Mouse (Mus musculus) cerebellum, adult 2 months (tissue): ENCODE measurements around the gene Prl7c1. TPM values are rescaled to one million over a fixed set of nuclear protein-coding genes. Genes with fewer than 3 reads are reported as not detected.
"Not testable (repeated sequence)": the region's sequence is repeated elsewhere in the genome, so short reads cannot be mapped to it uniquely, and the experiment has no call there.

Source experiments
- DNase-seq, 2 experiments: peaks; one replicate each; pipeline ENCODE4 v3.0.0; 2021
- H3K27ac ChIP-seq: fragments of 200-500 bp; 2 replicates; pipeline ENCODE4 v1.5.1; 2012; ENCODE audit warnings: low read length, control low read depth, inconsistent platforms; ENCODE audit not compliant: insufficient read depth
- H3K27me3 ChIP-seq: fragments of 200-500 bp; 2 replicates; pipeline ENCODE4 v1.6.1; 2012; ENCODE audit warnings: inconsistent platforms, mild to moderate bottlenecking, low read length, moderate library complexity; ENCODE audit not compliant: control insufficient read depth, insufficient read depth
- H3K4me1 ChIP-seq: fragments of 200-500 bp; 2 replicates; pipeline ENCODE4 v1.6.1; 2011; ENCODE audit warnings: low read length; ENCODE audit not compliant: control insufficient read depth, insufficient read depth
- H3K4me3 ChIP-seq: fragments of 200-500 bp; replicated peaks from 2 replicates; pipeline ENCODE3; 2011; ENCODE audit warnings: mild to moderate bottlenecking, low read depth, low read length, control low read depth; ENCODE audit not compliant: insufficient read depth
- CTCF ChIP-seq: fragments of 200-500 bp; IDR thresholded peaks from 2 replicates; pipeline ENCODE4 v1.5.1; 2011; ENCODE audit warnings: low read depth, mild to moderate bottlenecking, control low read depth, low read length, moderate library complexity, borderline replicate concordance; ENCODE audit not compliant: insufficient read depth
- POLR2A ChIP-seq: fragments of 200-500 bp; IDR thresholded peaks from 2 replicates; pipeline ENCODE4 v1.6.1; 2011; ENCODE audit warnings: low read length, control low read depth, borderline replicate concordance; ENCODE audit not compliant: insufficient read depth
- WGBS: fragments of 180-500 bp; shearing (Covaris S2); methylation state at CpG from one replicate; pipeline ENCODE4 v1.1.7; 2018; 5-methylcytosine and 5-hydroxymethylcytosine counted together
- polyA plus RNA-seq: library from polyadenylated mRNA; depleted of rRNA; stranded (reverse); fragments of >200 nt; gene quantifications from 2 replicates; pipeline ENCODE4 v1.2.3, GENCODE M21; 2012; rRNA removed

Prl7c1 gene
- polyA plus RNA-seq: not detected in 2 replicates

DNA sequence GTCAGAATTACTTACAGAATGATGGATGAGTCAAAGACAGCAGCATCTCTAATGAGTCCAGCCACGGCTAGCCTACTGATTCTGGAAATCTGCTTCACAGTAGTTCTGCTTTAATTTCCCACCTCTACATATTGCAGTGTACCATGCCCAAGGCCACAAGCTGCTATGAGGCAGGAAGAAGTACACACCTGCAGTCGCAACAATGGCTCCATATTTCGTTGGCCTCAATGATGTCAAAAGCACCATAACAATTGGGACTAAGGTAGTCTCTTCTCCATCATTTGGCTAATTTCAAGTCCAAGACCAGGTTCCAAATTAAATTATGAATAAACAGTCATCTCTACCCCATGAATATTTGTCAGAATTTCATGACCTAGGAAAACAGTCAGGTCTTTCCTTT, at the start of gene Prl7c1:
Gene Prl7c1 (minus strand): TSS at position 101 of the 400 bp plus-strand sequence.
- not testable (repeated sequence) for DNase-seq, H3K4me1 ChIP-seq, H3K4me3 ChIP-seq, H3K27ac ChIP-seq, H3K27me3 ChIP-seq
- 89% methylated on average over 3 of the region's 3 CpGs for WGBS

DNA sequence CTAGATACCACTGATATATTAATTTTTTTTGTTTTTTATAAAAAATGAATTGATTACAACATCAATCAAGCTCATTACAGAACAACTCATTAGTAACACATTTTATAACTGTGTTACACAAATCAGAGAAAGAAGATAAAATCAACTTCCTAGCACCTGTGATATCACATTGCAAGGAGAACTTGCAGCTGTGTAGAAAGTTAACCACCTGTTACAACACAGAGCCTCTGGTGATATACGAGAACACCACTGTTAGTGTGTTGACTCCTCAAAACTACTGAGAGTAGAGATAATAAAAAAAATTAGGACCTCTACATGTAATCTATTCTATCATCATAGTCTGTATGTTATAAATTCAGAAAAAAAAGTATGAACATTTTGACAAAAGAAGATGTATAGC, 22.2 kb upstream of the Prl7c1 start:
- 76% methylated on average over 1 of the region's 1 CpGs for WGBS
- Histone ChIP-seq H3K27ac (no peak overlapping the region), H3K4me3 (no peak overlapping the region), H3K27me3 (no peaks in the 10 kb centered on the region), H3K4me1 (no peaks in the 10 kb centered on the region)
- no peak for TF ChIP-seq CTCF
- no peak for TF ChIP-seq POLR2A
- no peak for DNase-seq

DNA sequence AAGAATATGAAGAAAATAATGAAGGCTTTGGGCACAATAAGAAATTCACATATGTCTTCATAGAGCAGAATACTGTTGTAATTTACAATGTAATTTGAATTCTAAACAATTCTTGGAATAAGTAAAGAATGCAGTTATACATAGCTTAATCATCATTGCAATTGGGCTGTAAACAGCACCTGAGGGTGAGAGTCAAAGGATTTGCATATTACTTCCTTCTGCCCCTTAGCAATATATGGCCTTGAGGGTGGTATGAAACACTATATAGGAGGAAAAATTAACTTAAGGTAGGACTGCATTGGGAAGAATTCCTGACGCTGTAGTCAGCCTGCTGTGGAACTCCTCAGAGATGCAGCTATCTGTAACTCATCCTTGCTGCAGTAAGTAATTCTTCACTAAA, 20.8 kb upstream of the Prl7c1 start, which contains the start of gene Prl2a1:
Gene Prl2a1 (plus strand): TSS at position 301 of the 400 bp plus-strand sequence.
- Histone ChIP-seq H3K27ac (no peak within 1 kb of the TSS), H3K27me3 (no peaks in the 10 kb centered on the region), H3K4me1 (no peaks in the 10 kb centered on the region), H3K4me3 (no peak within 1 kb of the TSS)
- DNase-seq: no peak
- no peak for TF ChIP-seq CTCF
- TF ChIP-seq POLR2A: no peak
- WGBS: 88% methylated on average over 1 of the region's 1 CpGs

DNA sequence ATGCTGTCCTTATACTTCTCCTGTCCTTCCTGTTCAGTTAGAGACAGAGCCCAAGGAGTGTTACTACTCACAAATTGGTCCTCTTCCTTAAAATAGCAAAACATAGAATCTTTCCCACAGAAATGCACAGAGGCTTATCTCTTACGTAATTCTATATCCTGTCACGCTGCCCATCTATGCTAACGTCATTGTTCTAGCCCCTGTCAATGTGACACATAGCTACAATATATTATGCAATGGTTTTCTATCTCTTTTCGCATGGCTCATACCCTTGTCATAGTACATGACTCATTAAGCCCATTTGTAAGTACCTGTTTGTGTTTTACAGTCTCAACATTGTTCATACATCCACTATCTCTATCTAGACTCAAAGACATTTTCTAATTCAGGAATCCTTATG, 18.7 kb upstream of the Prl7c1 start:
- Histone ChIP-seq H3K27me3 (no peaks in the 10 kb centered on the region), H3K27ac (no peak overlapping the region), H3K4me3 (no peak overlapping the region), H3K4me1 (no peaks in the 10 kb centered on the region)
- DNase-seq: no peak
- 87% methylated on average over 4 of the region's 4 CpGs for WGBS
- TF ChIP-seq CTCF: no peak
- TF ChIP-seq POLR2A: no peak

DNA sequence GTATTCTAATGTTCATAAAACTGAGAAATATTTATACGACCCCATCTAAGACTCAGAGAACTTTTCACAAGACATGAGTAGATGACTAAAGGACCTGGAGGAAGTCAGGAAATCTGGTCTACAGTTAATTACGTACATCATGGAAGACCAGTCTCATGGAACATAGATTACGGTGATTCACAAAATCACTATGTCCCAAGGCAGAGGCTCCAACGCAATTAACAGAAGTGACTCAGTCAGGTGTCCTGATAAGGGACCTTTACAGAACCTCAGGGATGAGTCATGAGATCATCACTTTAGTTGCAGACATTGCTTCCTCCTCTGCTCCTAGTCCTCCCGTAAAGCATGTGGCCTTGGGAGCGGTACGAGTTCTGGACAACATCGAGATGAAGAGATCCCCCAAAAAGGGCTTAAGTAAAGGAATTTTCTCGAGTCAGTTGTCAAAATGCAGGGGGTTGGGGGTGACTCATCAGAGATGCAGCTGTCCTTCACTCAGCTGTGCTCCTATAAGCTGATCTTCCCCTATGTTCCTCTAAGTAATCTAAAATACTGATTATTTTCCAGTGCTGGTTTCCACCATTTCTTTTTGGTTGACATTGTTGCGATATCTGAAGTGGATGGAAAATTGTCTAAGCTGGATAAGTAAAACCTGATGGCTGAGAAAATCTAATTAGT, 46.0 kb downstream of the Prl7c1 start:
- H3K27ac ChIP-seq: no peak overlapping the region

DNA sequence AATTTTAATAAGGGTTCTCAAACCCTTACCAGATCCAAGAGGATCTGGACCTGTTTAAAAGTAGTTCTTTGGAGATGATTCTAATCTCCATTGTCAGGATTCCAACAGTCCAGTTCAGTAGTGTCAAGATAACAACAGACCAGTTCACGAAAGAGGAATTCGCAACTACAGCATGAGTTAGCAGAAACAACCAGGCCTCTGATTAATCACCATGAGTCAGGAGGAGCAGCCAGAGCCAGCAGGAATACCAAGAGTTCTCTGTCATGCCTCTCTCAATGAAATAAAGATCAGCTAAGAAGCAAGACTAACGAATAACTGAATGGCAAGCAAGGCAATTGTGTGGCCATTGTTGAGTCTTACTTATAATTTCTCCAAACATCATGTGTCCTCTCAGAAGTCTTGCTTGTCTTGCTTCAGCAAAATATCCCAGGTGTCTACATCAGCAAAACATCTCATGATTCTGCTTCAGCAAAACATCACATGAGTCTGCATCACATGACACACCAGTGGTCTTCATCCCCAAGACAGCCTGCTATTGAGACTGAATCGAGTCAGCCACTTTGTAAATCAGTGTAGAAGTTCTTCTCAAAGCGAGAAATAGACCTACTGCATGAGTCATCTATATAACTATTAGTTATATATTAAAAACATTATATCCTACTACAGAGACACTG, 50.2 kb downstream of the Prl7c1 start:
- not testable (repeated sequence) for H3K27ac ChIP-seq, DNase-seq, H3K4me1 ChIP-seq, H3K27me3 ChIP-seq, H3K4me3 ChIP-seq
- 81% methylated on average over 5 of the region's 5 CpGs for WGBS

More for the DNA sequence above, 46.0 kb downstream of the Prl7c1 start:
- no peaks in the 10 kb centered on the region for H3K27me3 ChIP-seq
- no peak for DNase-seq
- TF ChIP-seq POLR2A (no peak), CTCF (no peak)
- no peaks in the 10 kb centered on the region for H3K4me1 ChIP-seq
- H3K4me3 ChIP-seq: no peak overlapping the region
- WGBS: 90% methylated on average over 10 of the region's 10 CpGs

DNA sequence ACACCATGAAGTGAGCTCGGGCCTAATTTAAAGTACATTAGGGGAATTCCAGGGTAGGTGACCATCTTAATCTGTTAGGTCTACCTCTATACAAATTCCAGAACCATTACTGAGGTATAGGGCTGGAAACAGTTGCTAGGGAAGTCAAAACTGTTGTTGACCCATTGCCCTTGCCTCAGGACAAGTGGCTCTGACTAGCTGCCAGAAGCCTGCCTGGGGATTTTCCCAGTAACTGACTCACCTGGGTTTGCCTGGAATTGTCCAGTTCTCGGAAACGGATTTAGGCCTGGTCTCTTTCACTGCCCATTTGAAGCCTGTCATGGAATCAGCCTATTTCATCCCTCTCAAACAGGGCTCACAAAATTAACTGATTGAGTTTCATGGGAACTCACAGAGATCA, 55.5 kb downstream of the Prl7c1 start:
- not testable (repeated sequence) for H3K4me1 ChIP-seq, DNase-seq, H3K27me3 ChIP-seq, H3K4me3 ChIP-seq, H3K27ac ChIP-seq
- 93% methylated on average over 3 of the region's 3 CpGs for WGBS

Other genes with a start within 250 kb of the Prl7c1 start
- gene Prl8a9, start 216.2 kb downstream of the Prl7c1 start, polyA plus RNA-seq: 0.20 TPM in 1 of 2 replicates, not detected in the other
- gene Prl8a1, start 198.6 kb downstream of the Prl7c1 start, polyA plus RNA-seq: not detected in 2 replicates
- not detected in 2 replicates for gene Prl7b1, start 170.2 kb downstream of the Prl7c1 start, polyA plus RNA-seq
- gene Prl7a1, start 138.3 kb downstream of the Prl7c1 start, polyA plus RNA-seq: not detected in 2 replicates
- 0.08 TPM in 1 of 2 replicates, not detected in the other for gene Prl7a2, start 112.8 kb downstream of the Prl7c1 start, polyA plus RNA-seq
- 0.08 TPM in 1 of 2 replicates, not detected in the other for gene Prl7d1, start 64.1 kb downstream of the Prl7c1 start, polyA plus RNA-seq
- gene Prl2a1, start 20.9 kb upstream of the Prl7c1 start, polyA plus RNA-seq: not detected in 2 replicates
- not detected in 2 replicates for gene Prl2c1, start 68.5 kb upstream of the Prl7c1 start, polyA plus RNA-seq
- not detected in 2 replicates for gene Prl4a1, start 235.4 kb upstream of the Prl7c1 start, polyA plus RNA-seq